Mouse (Mus musculus) midbrain, postnatal 0 days (tissue): ENCODE data around the gene Siah3. TPM values are rescaled to one million over a fixed set of nuclear protein-coding genes. Genes with fewer than 3 reads are reported as not detected.

Source experiments
- ATAC-seq: fragments of 200-750 bp; cut with Nextera tagmentation; 2 replicates; pipeline ENCODE4 v1.8.0; 2017; ENCODE audit warnings: moderate number of reproducible peaks, mild to moderate bottlenecking, moderate TSS enrichment, moderate library complexity; ENCODE audit not compliant: low FRiP score
- DNase-seq: peaks from one replicate; pipeline ENCODE4 v3.0.0-alpha.2; 2015; ENCODE audit warnings: low spot score
- H3K27ac ChIP-seq: fragments of 300-500 bp; sonication (generic); 2 replicates; pipeline ENCODE4 v1.5.1; 2014; ENCODE audit warnings: low read depth, mild to moderate bottlenecking, low read length, mixed read lengths
- H3K27me3 ChIP-seq: fragments of 300-500 bp; sonication (generic); 2 replicates; pipeline ENCODE4 v1.6.1; 2014; ENCODE audit warnings: low read length, control low read depth, mixed read lengths; ENCODE audit not compliant: insufficient read depth
- H3K36me3 ChIP-seq: fragments of 300-500 bp; sonication (generic); 2 replicates; pipeline ENCODE4 v1.6.1; 2014; ENCODE audit warnings: low read length, control low read depth, mixed read lengths; ENCODE audit not compliant: insufficient read depth
- H3K4me1 ChIP-seq: fragments of 300-500 bp; sonication (generic); 2 replicates; pipeline ENCODE4 v1.6.1; 2014; ENCODE audit warnings: mild to moderate bottlenecking, control low read depth, antibody characterized with exemption, low read length, mixed read lengths; ENCODE audit not compliant: insufficient read depth
- H3K4me2 ChIP-seq: fragments of 300-500 bp; sonication (generic); 2 replicates; pipeline ENCODE4 v1.6.1; 2014; ENCODE audit warnings: low read depth, mild to moderate bottlenecking, low read length, mixed read lengths; ENCODE audit not compliant: poor library complexity, severe bottlenecking
- H3K4me3 ChIP-seq: fragments of 300-500 bp; sonication (generic); 2 replicates; pipeline ENCODE4 v1.5.1; 2014; ENCODE audit warnings: low read depth, mild to moderate bottlenecking, low read length, moderate library complexity
- H3K9ac ChIP-seq: fragments of 300-500 bp; sonication (generic); replicated peaks from 2 replicates; pipeline ENCODE4 v1.6.1; 2014; ENCODE audit warnings: mild to moderate bottlenecking, low read length, moderate library complexity, mixed read lengths; ENCODE audit not compliant: poor library complexity, severe bottlenecking
- H3K9me3 ChIP-seq: fragments of 300-500 bp; sonication (generic); 2 replicates; pipeline ENCODE4 v1.6.1; 2016; ENCODE audit warnings: low read length, control low read depth
- CTCF ChIP-seq: IDR thresholded peaks from 2 replicates; pipeline ENCODE4 v1.5.1; 2016; ENCODE audit warnings: antibody characterized with exemption, mild to moderate bottlenecking
- WGBS: fragments of 180-500 bp; shearing (Covaris S2); extraction: QIAGEN DNeasy Blood & Tissue Kit; methylation state at CpG from one replicate; pipeline ENCODE4 v1.1.7; 2014; 5-methylcytosine and 5-hydroxymethylcytosine counted together
- polyA plus RNA-seq: library from polyadenylated mRNA; unstranded; fragments of >200 nt; fragmentation: Nextera tagmentation; extraction: Ambion mirVana; gene quantifications from 2 replicates; pipeline ENCODE4 v1.2.1, GENCODE M21; 2015
- total RNA-seq: library from RNA; depleted of rRNA; stranded (reverse); fragments of >200 nt; gene quantifications from 2 replicates; pipeline ENCODE4 v1.2.3, GENCODE M21; 2014

Siah3 gene
- total and polyA plus RNA-seq, 2 experiments from 2014 or later, result 2.5 to 9.2 TPM

GRCm38 (mm10) chr14:75501501-75501990 is 45.8 kb downstream of the Siah3 start:
- ATAC-seq, result no peak
- no peak overlapping the region for H3K9ac ChIP-seq
- no peaks in the 10 kb centered on the region for H3K36me3 ChIP-seq
- 29% methylated on average over 3 of the region's 3 CpGs for WGBS
- H3K4me1 ChIP-seq, result no peaks in the 10 kb centered on the region
- H3K27ac ChIP-seq, result no peak overlapping the region
- H3K4me3 ChIP-seq, result no peak overlapping the region
- DNase-seq, result no peak
- H3K4me2 ChIP-seq, result no peak overlapping the region
- H3K27me3 ChIP-seq, result no peaks in the 10 kb centered on the region
- H3K9me3 ChIP-seq, result no peaks in the 10 kb centered on the region
- no peak for TF ChIP-seq CTCF

GRCm38 (mm10) chr14:75502446-75502845 is 46.7 kb downstream of the Siah3 start:
- no peak for ATAC-seq
- Histone ChIP-seq H3K9ac (no peak overlapping the region), H3K27ac (no peak overlapping the region), H3K4me1 (no peaks in the 10 kb centered on the region), H3K36me3 (no peaks in the 10 kb centered on the region), H3K4me3 (no peak overlapping the region), H3K9me3 (no peaks in the 10 kb centered on the region), H3K4me2 (no peak overlapping the region), H3K27me3 (no peaks in the 10 kb centered on the region)
- no peak for TF ChIP-seq CTCF
- 68% methylated on average over 8 of the region's 8 CpGs for WGBS
- peak; percentile 33 for DNase-seq

GRCm38 (mm10) chr14:75504255-75504654 is 48.5 kb downstream of the Siah3 start:
- H3K9me3 ChIP-seq, result no peaks in the 10 kb centered on the region
- H3K4me1 ChIP-seq, result no peaks in the 10 kb centered on the region
- 83% methylated on average over 2 of the region's 2 CpGs for WGBS
- ATAC-seq (no peak), DNase-seq (no peak)
- no peak for TF ChIP-seq CTCF
- H3K36me3 ChIP-seq, result no peaks in the 10 kb centered on the region
- no peak overlapping the region for H3K27ac ChIP-seq
- no peak overlapping the region for H3K9ac ChIP-seq
- H3K4me3 ChIP-seq, result no peak overlapping the region
- H3K4me2 ChIP-seq, result no peak overlapping the region
- no peaks in the 10 kb centered on the region for H3K27me3 ChIP-seq

GRCm38 (mm10) chr14:75505126-75505840 is 49.5 kb downstream of the Siah3 start:
- Histone ChIP-seq H3K36me3 (no peaks in the 10 kb centered on the region), H3K9ac (no peak overlapping the region), H3K4me1 (no peaks in the 10 kb centered on the region), H3K4me3 (no peak overlapping the region), H3K27me3 (no peaks in the 10 kb centered on the region), H3K9me3 (no peaks in the 10 kb centered on the region), H3K27ac (no peak overlapping the region), H3K4me2 (no peak overlapping the region)
- WGBS, result 28% methylated on average over 8 of the region's 8 CpGs
- ATAC-seq, result no peak
- DNase-seq, result peak; percentile 35
- no peak for TF ChIP-seq CTCF

- Histone ChIP-seq H3K9me3 (no peaks in the 10 kb centered on the region), H3K27me3 (no peaks in the 10 kb centered on the region), H3K27ac (no peak overlapping the region), H3K4me2 (no peak overlapping the region), H3K9ac (no peak overlapping the region), H3K36me3 (no peaks in the 10 kb centered on the region), H3K4me1 (no peaks in the 10 kb centered on the region), H3K4me3 (no peak overlapping the region)
- DNase-seq (no peak), ATAC-seq (no peak)
- 88% methylated on average over 3 of the region's 3 CpGs for WGBS
- TF ChIP-seq CTCF, result no peak
Measured at GRCm38 (mm10) chr14:75506246-75506645, 50.5 kb downstream of the Siah3 start.

- no peak overlapping the region for H3K27ac ChIP-seq
- H3K9ac ChIP-seq, result no peak overlapping the region
- no peaks in the 10 kb centered on the region for H3K27me3 ChIP-seq
- no peak overlapping the region for H3K4me2 ChIP-seq
- no peaks in the 10 kb centered on the region for H3K36me3 ChIP-seq
- TF ChIP-seq CTCF, result no peak
- H3K4me1 ChIP-seq, result no peaks in the 10 kb centered on the region
- H3K9me3 ChIP-seq, result no peaks in the 10 kb centered on the region
- H3K4me3 ChIP-seq, result no peak overlapping the region
- ATAC-seq, result no peak
- DNase-seq, result no peak
- 83% methylated on average over 6 of the region's 6 CpGs for WGBS
Measured at GRCm38 (mm10) chr14:75510125-75510524, 54.3 kb downstream of the Siah3 start.
